Mouse (Mus musculus): ENCODE measurements around the gene Vmn2r58.
"Not testable (repeated sequence)": the region's sequence is repeated elsewhere in the genome, so short reads cannot be mapped to it uniquely, and the experiment has no call there.

Gene Vmn2r58

DNA sequence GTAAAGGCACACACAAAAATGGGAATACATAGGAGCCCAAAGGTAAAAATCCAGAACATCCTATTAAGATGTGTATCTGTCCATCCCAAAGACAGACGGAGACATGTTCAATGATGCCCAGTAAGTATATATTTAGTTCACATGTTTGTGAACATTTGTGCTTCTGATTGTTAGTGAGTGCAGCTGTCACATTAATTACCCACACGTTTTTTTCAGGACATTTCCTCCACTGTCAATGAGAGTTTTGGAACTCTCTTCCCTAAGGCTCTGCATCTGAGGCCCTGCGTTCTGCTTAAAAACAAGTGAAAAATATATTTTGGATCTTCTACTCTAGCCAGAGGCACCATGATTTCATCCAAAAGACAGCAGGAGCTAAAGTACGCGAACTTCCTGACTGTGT lies at the start of gene Vmn2r58:
Gene Vmn2r58, minus strand, starts transcription at position 101 of the 400 bp plus-strand sequence.
- in situ Hi-C loops (cut with MboI, MseI), result not testable (repeated sequence)

Data from T-helper 2 cell (primary cell).